7 mouse cellular contexts compared by ENCODE assay signal in genomic region chr2:117250001-117250510, GRCm38 (mm10). TPM values are rescaled to one million over a fixed set of nuclear protein-coding genes. Genes with fewer than 3 reads are reported as not detected.
DNase-seq lines count a peak whose midpoint lies in the region; ATAC-seq and TF ChIP-seq lines count a peak whose summit lies in the region.

No protein-coding gene starts in this region.

- no peaks in the 10 kb centered on the region for H3K36me3 ChIP-seq in neural tube, embryonic 11.5 days (ENCODE audit: control insufficient read depth, insufficient read depth, low read length)
- no peaks in the 10 kb centered on the region for H3K36me3 ChIP-seq in heart, embryonic 11.5 days (ENCODE audit: control insufficient read depth, insufficient read depth, low read length)
- H3K36me3 ChIP-seq in liver, adult 2 months (ENCODE audit: control insufficient read depth, insufficient read depth, low read length): no peaks in the 10 kb centered on the region
- H3K36me3 ChIP-seq in splenic B cell, adult 2 months (ENCODE audit: control insufficient read depth, insufficient read depth, low read length, poor library complexity, severe bottlenecking): no peaks in the 10 kb centered on the region; the same call in 1 of the 2 replicates

- H3K27ac ChIP-seq in neural tube, embryonic 11.5 days (ENCODE audit: low read depth, low read length): peak overlapping the region; percentile 60
- H3K27ac ChIP-seq in heart, embryonic 11.5 days (ENCODE audit: low read depth, low read length): peak overlapping the region; percentile 31
- no peak overlapping the region for H3K27ac ChIP-seq in liver, adult 2 months (replicated peaks; ENCODE audit: insufficient read depth, low read depth, low read length)

- DNase-seq in neural tube, embryonic 11.5 days (ENCODE audit: low spot score): no peak
- no peak for DNase-seq in neural tube, embryonic 10.5 days (ENCODE audit: extremely low spot score, low spot score)
- DNase-seq in liver, adult 2 months (ENCODE audit: extremely low read depth, low read depth, low spot score): peak; percentile 49
- peak; percentile 35 for DNase-seq in splenic B cell, adult 2 months (ENCODE audit: low read depth, low spot score)
- no peak for DNase-seq in urinary bladder, postnatal 4 days (ENCODE audit: low spot score in 2 of 2)

- 0 out of 2 replicates have a peak, but pooled peaks cover 3% of the 10 kb centered on the region for H3K4me1 ChIP-seq in neural tube, embryonic 11.5 days (ENCODE audit: control insufficient read depth, insufficient read depth, low read length)
- peaks cover 6% of the 10 kb centered on the region; the same call in 1 of the 2 replicates for H3K4me1 ChIP-seq in heart, embryonic 11.5 days (ENCODE audit: control insufficient read depth, insufficient read depth, low read length)
- no peaks in the 10 kb centered on the region for H3K4me1 ChIP-seq in liver, adult 2 months (ENCODE audit: control insufficient read depth, insufficient read depth, low read length)

- TF ChIP-seq POLR2A in liver, adult 2 months (IDR thresholded peaks at IDR 0.05; ENCODE audit: extremely low read depth, insufficient read depth, low read length): no peak

- ATAC-seq in neural tube, embryonic 11.5 days (ENCODE audit: insufficient read depth, low FRiP score, low TSS enrichment): peak; percentile 81
- ATAC-seq in common myeloid progenitor, adult 5-6 weeks (replicated peaks; ENCODE audit: low read depth, poor library complexity, severe bottlenecking): peak; percentile 24; the same call in 1 of the 2 replicates
- peak; percentile 69; the same call in 1 of the 2 replicates for ATAC-seq in heart, embryonic 11.5 days (replicated peaks; ENCODE audit: insufficient number of reproducible peaks, low FRiP score, low TSS enrichment)

- peaks cover 5% of the 10 kb centered on the region; the same call in 1 of the 2 replicates for H3K79me2 ChIP-seq in liver, adult 2 months (ENCODE audit: control insufficient read depth, insufficient read depth, low read length)

- H3K4me3 ChIP-seq in neural tube, embryonic 11.5 days (ENCODE audit: low read depth, low read length): peak overlapping the region; percentile 60
- H3K4me3 ChIP-seq in heart, embryonic 11.5 days (ENCODE audit: low read depth, low read length): peak overlapping the region; percentile 94
- H3K4me3 ChIP-seq in liver, adult 2 months (ENCODE audit: insufficient read depth, low read depth, low read length): peak overlapping the region; percentile 95

- H3K4me2 ChIP-seq in neural tube, embryonic 11.5 days (ENCODE audit: low read depth): peak overlapping the region; percentile 76
- peak overlapping the region; percentile 84 for H3K4me2 ChIP-seq in heart, embryonic 11.5 days

- H3K9ac ChIP-seq in neural tube, embryonic 11.5 days (ENCODE audit: low read length): peak overlapping the region; percentile 78
- peak overlapping the region; percentile 96 for H3K9ac ChIP-seq in heart, embryonic 11.5 days (ENCODE audit: low read depth, low read length)
- peak overlapping the region; percentile 91 for H3K9ac ChIP-seq in liver, adult 2 months (ENCODE audit: low read depth, low read length)

- TF ChIP-seq CTCF in liver, adult 2 months (IDR thresholded peaks at IDR 0.05; ENCODE audit: low read depth, low read length): no peak

- WGBS in neural tube, embryonic 11.5 days: under 1% methylated on average over 21 of the region's 24 CpGs
- under 1% methylated on average over 24 of the region's 24 CpGs for WGBS in heart, embryonic 11.5 days (ENCODE audit: insufficient replicate concordance)
- WGBS in liver, adult 2 months: under 1% methylated on average over 24 of the region's 24 CpGs

- no peaks in the 10 kb centered on the region for H3K27me3 ChIP-seq in neural tube, embryonic 11.5 days (ENCODE audit: control insufficient read depth, insufficient read depth, low read length)
- no peaks in the 10 kb centered on the region for H3K27me3 ChIP-seq in heart, embryonic 11.5 days (ENCODE audit: control insufficient read depth, insufficient read depth, low read length)
- no peaks in the 10 kb centered on the region for H3K27me3 ChIP-seq in liver, adult 2 months (ENCODE audit: control insufficient read depth, insufficient read depth, low read length)
- H3K27me3 ChIP-seq in splenic B cell, adult 2 months (ENCODE audit: control insufficient read depth, insufficient read depth, low read length, poor library complexity, severe bottlenecking): no peaks in the 10 kb centered on the region

- no peaks in the 10 kb centered on the region for H3K9me3 ChIP-seq in neural tube, embryonic 11.5 days (ENCODE audit: control insufficient read depth, low read length)
- no peaks in the 10 kb centered on the region for H3K9me3 ChIP-seq in heart, embryonic 11.5 days (replicated peaks; ENCODE audit: control insufficient read depth, low read length)

RNA-seq across cellular contexts. Expression of gene Fam98b, which starts 0.5 kb away (rescaled TPM):
- 6.7 and 7.2 TPM in 2 replicates for polyA plus RNA-seq in neural tube, embryonic 11.5 days (2014; fragmentation: Nextera tagmentation; extraction: Ambion mirVana)
- 18.2 and 42.2 TPM in 2 replicates for total RNA-seq in common myeloid progenitor, adult 5-6 weeks (2017)
- 5.1 and 6.5 TPM in 2 replicates for polyA plus RNA-seq in heart, embryonic 11.5 days (2014; fragmentation: Nextera tagmentation; extraction: Ambion mirVana)
- 4.4 TPM in 2 replicates for total RNA-seq in liver, adult 2 months (2014; rRNA removed)
- polyA plus RNA-seq in liver, adult 2 months (2012; rRNA removed): 2.5 and 3.0 TPM in 2 replicates

Comparison
In these comparisons a context has a peak if more than half of its experiments do, and no peak if none do; other contexts are left out.
1. ATAC-seq: peak in every context shown above with its lines; median percentile 81 in neural tube, embryonic 11.5 days; 69 in heart, embryonic 11.5 days; 24 in common myeloid progenitor, adult 5-6 weeks.
2. DNase-seq: peak in liver, adult 2 months (single experiment) and splenic B cell, adult 2 months (single experiment); none in neural tube, embryonic 11.5 days (single experiment), neural tube, embryonic 10.5 days (single experiment) and urinary bladder, postnatal 4 days (0 of 2).
3. Peak in every context shown above with its lines, with median percentiles within 50 percentile points of each other: H3K4me3 ChIP-seq and H3K9ac ChIP-seq.